Mouse (Mus musculus) embryo, embryonic 11.5 days (tissue): ENCODE measurements around the gene Nol12.

Experiments
- DNase-seq: peaks from one replicate; pipeline ENCODE4 v3.0.0-alpha.2; 2012; ENCODE audit warnings: low read depth, low spot score

Gene Nol12

DNA sequence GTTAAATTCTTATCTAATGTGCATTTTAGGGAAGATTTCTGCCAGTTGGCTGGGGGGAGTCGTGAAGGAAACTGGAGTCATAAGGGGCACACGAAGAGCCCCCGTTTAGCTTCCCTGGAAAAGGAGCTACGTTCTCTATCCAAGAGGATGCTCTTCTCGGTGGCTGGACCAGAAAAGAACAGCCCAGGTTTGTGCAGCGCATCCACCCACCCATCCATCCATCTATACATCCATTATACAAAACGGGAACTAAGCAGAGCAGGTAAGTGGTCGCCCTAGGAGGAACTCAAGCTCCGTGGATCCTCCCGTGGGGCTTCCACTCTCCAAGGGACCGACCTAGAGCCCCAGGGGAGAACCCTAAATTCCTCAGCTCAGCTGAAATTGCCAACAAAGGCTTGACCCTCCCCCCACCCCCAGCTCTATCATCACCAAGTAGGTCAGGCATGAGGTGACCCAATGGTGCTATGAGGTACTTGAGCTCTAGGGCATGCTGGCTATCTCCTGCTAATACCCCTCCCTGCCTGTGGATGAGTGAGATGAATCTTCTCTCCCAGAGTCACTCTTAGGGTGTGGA, 13.5 kb downstream of the Nol12 start:
- no peak for DNase-seq

DNA sequence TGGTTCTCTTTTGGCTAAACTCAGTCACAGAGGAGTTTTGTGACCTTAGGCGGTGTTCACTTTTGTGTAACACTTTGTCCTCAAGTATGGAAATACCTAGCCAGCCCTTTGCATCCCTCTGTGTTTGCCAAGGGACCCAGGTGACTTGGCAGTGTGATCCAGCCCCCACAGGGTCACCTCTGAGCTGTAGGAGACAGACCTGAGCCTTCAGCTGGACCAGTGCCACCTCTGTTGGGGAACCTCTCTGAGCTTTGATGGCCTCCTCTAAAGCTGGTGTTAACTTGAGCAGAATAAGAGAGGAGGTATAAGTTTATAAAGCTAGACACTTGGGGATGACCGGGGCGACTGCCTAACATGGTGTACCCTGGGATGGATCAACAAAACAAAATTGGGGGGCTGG, 14.2 kb downstream of the Nol12 start:
- DNase-seq: no peak

DNA sequence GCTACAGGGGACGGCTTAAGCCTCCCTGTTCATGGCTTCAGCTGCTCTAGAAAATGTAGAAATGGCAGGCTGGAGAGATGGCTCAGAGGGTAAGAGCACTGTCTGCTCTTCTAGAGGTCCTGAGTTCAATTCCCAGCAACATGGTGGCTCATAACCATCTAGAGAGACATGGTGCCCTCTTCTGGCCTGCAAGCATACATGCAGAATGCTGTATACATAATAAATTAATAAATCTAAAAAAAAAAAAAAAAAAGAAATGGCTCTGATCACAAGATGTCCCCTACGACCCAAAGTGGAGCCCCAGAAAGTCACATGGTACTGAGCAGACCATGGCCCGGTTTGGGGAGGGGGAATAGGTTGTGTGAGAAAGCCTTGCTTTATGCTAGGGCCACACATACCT, 20.9 kb downstream of the Nol12 start:
- no peak for DNase-seq

- no peak for DNase-seq
Measured at GRCm38 (mm10) chr15:78956351-78956750, 21.6 kb downstream of the Nol12 start.

DNA sequence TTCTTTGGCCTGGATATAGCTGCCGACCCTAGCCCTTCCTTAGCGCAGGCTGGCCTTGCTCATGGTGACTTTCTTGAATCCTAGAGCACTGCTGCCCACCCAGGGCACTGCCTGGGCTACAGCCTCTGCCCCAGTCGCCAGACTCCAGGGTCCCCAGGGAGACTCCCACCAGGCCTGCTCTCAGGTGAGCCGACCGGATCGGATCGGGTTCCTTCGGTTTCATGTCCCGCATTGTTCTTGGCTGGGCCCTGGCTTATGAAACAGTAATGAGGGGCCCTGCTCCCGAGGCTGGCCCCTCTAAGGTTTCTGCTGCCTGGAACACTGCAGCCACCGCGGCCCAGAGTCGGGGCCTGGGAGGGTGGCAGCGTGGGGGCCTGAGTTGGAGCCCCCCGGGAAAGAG, 22.3 kb downstream of the Nol12 start:
- DNase-seq: no peak

- no peak for DNase-seq
Measured at GRCm38 (mm10) chr15:78959537-78959936, 24.8 kb downstream of the Nol12 start.

- DNase-seq: no peak
Measured at GRCm38 (mm10) chr15:78960088-78960487, 25.4 kb downstream of the Nol12 start.

DNA sequence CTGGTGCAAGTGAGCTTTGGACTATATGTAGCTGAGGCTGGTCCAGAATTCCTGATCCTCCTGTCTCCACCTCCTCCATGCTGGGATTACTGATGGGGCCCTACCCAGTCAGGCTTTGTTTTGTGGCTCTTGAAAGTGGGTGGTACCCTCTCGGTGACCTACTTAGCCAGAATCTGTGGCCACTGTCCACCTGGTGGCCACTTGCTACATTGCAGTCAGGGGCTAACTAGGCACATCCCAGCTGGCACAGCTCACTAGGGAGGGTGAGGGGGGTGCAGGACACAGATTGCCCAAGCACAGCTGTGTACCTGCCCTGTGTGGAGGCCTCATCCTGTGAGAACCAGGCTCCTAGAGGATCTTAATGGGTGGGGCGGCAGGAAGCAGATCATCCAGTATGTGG, 28.2 kb downstream of the Nol12 start:
- peak; percentile 50 for DNase-seq

DNA sequence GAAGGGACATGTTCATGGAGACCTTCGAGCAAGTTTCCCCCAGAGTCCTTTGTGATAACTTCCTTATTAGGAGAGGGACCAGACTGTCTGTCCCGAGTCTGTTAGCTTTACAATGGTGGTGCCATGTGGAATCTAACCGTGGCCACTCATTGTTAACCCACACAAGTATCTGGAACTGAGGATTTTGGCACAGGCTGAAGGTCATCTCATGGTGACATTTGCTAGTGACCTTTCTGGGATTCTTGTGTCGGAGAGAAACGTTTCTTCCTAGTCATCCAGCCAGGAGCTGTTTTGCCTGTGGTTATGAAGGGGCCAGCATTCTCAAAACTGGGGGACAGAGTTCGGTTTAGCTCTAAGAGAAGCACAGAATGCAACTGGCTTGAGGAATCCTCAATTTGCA, 36.9 kb downstream of the Nol12 start:
- no peak for DNase-seq

DNA sequence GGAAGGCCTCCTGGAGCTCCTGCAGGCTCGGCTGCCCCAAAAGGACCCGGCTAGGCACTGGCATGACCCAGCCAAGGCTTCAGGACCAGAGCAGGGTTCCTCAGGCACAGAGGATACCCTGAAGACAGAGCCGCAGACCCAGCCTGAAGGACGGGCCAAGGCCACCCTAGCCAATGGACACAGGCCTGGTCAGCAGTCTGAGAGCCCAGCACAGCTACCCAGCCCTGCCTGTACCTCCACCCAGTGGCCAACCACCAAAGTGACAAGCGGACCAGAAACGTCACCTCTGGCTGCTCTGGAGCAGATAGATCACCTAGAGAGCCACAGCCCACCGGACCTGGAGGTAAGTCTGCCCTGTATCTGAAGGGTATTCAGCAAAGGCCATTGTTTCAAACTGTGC, 39.2 kb downstream of the Nol12 start:
- DNase-seq: no peak

DNA sequence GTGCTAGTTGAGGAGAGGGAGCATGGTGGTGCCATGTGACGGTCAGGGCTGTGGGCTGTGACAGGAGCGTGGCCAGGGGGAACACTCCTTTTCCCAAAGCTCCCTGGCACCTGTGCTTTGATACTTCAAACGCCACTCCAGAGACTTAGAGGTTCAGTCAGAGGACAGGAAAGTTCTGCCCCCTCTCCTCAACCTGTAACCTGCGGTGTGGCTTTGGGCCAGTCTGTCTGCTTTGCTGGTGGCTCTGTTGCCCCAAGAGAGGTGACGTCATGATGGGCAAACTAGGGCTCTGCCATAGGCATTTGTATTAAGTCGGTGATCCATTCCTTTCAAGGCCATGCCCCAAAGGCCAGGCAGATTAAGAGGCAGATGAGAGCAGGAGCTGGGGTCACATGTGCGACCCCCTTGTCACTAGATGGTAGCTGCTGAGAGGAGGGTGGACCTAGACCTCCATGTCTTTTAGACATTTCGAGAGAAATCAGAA, 43.0 kb downstream of the Nol12 start:
- no peak for DNase-seq

GRCm38 (mm10) chr15:78978875-78979274, 44.1 kb downstream of the Nol12 start:
- peak; percentile 42 for DNase-seq

DNA sequence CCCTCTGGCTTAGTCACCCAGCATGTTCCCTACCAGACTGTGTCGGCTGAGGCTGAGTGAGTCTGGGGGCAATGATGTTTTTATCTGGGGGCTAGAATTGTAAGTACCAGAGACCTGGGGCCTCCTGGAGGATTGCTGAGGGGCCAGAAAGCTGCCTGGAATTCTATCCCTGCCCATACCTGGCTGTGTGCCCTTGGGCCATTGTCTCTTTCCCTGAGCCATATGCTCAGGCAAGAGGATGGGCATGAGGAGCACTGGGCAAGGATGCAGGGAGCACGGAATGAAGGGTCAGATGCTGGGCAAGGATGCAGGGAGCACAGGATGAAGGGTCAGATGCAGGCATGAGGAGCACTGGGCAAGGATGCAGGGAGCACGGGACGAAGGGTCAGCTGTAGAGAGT, 45.4 kb downstream of the Nol12 start:
- DNase-seq: no peak

DNA sequence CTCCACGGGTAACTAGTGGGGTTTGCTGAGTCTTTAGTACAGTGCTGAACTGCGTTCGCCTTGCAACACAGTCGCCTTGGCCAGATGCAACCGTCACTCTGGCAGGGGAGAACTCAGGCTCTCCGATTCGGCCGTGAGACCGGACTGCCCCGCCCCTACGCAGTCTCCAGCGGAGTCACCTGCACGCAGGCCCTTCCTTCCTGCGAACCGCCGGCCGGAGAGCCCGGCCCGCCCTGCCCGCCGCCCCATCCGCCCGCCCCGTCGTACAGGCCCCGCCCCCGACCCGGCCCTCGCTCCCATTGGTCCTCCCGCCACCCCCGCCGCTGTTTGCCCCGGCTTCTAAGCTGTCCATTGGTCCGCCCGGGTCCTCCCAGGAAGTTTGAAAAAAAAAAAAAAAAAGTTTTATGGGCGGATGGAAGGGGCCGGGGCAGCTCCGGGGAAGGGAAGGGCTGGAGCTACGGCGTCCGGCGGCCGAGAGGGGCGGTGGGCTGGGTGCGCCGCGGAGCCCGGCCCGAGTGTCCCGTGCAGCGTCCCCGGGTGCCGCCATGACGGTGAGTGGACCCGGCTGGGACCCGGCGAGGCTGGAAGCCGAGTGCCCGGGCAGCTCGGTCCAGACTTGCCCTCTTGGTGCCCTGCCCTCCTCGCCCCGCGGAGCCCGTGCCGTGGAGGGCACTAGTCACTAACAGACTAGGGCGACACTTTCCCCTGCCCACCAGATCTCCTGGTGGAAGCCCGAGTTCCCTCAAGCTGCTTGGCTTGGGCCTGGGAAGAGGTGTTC, 48.1 kb downstream of the Nol12 start:
- peak; percentile 86 for DNase-seq

GRCm38 (mm10) chr15:78983436-78984285, 48.9 kb downstream of the Nol12 start:
- peak; percentile 55 for DNase-seq

DNA sequence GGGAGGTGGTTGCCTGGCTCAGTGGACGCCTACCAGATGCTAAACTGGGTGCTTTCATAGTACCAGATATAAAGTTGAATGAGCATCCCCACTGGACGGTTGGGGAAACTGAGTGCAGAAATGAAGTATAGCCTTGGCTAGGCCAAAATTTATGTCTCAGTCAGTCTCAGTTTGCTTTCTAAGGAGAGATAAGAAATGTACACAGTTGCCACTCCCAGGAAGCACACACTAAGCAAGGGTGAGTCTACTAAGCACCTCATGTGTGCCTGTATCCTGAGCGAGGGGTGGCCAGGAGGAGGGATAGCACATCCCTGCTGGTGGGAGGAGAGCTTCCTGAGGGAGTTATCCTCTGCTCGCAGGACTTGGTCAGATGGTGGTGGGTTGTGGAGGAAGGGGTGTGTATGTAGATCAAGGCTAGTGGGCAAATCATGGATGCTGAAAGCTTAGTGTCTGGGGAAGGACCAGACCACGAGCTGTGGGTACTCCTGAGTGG, 49.6 kb downstream of the Nol12 start:
- DNase-seq: no peak

DNA sequence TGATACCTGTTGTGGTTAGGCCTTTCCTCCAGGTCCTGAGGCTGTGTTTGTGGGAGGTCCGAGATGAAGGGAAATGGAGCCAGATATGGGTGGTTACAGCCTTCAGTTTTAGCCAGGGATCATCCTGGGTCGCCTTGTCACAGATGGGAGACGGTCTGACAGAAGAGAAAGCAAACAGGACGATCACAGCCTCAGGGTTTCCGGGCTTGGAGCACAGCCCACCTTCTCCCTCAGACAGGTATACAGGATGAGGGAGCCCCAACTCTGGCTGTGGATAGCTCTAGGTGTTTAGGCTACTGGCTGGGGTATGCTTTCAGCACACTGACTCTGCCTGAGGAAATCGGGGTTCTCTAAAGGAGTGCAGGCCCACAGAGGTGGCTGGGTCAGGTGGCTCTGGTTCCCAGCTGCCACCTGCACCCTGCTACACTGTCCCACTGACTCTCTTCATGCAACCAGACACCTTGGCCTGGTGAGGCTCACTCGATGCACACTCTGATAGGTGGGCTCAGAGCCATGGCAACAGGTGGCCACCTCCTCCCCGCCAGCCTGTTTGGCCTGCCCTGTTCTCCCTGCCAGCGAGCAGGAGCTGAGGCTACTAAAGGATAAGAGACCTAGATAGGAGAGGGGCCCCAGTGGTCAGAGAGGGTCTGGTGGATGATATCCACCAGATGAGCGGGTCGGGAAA, 51.9 kb downstream of the Nol12 start:
- DNase-seq: no peak

DNA sequence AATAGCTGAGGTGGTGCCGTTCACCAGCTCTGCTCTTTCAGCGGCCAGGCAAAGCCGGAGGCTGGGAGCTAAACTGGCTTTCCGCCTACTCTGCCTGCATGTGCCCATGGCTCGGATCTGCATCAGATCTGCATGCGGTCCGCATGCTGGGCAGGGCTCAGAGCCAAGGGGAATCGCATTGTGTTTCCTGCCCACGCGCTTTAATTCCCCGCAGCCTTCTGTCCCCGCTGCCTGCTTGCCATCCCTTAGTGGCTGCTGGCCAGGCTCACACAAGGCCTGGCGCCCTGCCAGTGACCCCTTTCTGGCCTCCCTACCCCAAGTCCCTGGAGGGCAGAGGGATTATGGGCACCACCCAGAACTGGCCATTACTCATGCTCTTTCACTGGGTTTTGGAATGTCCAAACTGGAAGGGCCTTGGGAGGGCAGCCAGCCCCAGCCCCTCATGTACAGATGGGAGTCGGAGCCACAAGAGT, 53.8 kb downstream of the Nol12 start:
- no peak for DNase-seq

GRCm38 (mm10) chr15:78989152-78990092, 54.7 kb downstream of the Nol12 start:
- no peak for DNase-seq

GRCm38 (mm10) chr15:78990093-78990463, 55.3 kb downstream of the Nol12 start:
- DNase-seq: no peak
